Mouse (Mus musculus) heart, adult 11 months (tissue): ENCODE data around the gene Arid5a.

Experiments used
- DNase-seq: peaks from one replicate; pipeline ENCODE4 v3.0.0; 2022

Arid5a gene

DNA sequence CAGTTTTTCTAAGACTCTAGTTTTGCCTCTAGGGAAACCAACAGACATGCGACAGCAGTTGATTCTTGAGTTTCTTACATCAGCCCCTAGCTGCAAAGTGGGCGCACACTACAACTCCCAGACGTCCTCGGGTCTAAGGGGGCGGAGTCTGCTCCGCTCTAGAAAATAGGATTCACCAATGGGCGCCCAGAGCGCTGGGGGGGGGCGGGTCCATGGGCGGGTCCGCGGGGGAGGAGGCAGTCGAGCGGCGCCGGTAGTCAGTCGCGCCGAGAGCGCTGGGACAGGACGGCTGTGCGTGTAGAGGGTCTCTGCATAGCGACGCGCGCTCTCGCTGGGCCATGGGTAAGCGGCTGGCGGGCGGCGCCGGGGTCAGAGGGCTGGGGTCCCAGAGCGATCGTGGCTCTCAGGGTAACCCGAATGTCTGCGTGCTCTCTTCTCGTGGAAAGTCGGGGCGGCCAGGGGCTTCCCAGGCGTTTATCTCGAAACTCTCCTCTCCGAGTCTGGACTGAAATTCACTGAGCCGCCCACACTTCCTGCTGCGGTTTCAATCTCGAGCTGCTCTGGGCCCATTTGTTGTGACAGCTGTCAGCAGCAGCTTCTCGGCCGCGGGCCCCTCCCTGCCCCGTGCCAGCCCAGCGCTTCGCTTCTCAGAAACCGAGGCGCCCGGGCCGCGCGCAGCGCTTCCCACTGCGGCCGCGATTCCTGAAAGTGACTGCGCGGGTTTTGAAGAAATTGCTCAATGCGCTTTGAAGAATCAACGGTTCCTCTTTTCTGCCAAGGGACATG is at the start of gene Arid5a:
Arid5a (plus strand) TSS at position 239 of the 786 bp plus-strand sequence.
- peak; percentile 99 for DNase-seq

DNA sequence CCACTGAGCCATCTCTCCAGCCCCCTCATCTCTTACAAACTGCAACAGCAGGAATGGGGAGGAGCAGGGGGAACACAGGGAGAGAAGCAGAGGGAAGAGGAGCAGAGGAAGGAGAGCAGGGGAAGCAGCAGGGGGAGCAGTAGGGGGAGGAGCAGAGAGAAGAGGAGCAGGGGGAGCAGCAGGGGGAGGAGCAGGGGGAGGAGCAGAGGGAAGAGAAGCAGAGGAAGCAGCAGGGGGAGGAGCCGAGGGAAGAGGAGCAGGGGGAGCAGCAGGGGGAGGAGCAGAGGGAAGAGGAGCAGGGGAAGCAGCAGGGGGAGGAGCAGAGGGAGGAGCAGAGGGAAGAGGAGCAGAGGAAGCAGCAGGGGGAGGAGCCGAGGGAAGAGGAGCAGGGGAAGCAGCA is 48.9 kb upstream of the Arid5a start:
- no peak for DNase-seq

DNA sequence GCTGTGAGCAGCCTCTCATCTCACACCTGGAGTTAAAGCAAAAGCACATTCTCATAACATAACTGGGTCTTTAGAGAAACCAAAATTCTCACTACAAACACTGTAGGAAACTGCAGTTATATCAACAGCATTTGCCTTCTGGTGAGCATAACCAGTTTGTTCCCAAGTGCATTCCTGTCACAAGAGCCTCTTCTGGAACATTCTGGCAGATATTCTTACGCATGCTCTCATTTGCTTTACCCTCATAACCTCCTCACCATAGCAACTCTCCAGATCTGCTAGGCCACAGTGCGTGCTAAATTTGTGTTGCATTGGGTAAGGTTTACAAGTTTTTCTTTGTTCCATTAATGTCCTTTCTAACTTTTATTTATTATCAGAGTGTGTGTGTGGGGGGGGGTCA is 48.3 kb upstream of the Arid5a start:
- no peak for DNase-seq

DNA sequence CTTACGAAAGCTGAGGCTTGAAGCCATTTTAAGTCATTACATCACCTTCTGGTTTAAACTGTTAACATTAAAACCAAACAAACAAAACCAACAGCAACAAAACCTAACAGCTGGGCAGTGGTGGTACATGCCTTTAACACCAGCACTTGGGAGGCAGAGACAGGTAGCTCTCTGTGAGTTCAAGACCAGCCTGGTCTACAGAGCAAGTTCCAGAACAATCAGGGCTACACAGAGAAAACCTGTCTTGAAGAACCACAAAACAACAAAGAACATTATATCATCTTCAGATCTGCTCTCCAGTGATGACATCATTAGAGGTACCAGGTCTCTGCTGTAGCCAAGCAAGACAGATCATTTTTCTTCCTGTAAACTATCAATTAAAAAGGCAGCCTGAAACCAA is 47.1 kb upstream of the Arid5a start:
- DNase-seq, result peak; percentile 70

DNA sequence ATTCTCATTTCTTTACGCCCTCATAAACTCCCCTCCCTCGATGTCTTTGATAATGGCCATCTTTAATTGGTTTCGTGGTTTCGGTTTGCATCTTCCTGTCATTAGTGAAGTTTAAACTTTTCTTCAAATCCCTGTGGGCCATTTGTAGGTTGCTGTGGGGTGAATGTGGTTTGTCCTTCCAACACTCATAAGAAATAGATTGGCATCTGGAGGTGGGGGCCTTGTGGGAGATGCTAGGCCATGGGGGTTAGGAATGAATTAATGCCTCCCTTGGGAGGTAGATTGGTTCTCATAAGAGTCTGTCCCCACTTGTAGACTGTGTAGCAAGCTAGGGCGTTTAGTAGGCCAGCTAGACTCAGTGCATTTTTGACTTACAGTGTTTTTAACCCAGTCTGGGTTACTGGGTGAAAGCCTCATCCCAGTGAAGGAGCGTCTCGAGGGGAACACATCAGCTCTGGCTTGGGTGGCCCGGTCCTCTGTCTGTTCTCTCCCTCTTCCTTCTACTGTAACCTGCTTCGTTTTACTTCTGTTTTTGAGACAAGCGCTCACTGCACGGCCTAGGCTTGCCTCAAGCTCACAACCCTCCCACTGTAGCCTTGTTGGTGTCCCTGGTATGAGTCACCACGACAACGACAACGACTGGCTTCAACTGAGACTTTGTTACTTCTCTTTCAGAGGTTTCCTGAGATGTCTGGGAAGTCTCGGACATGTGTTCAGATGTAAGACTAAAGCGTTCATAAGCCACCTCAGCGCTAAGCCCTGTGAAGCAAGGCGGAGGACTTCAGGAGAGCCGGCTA is 45.6 kb upstream of the Arid5a start:
- peak; percentile 97 for DNase-seq

DNA sequence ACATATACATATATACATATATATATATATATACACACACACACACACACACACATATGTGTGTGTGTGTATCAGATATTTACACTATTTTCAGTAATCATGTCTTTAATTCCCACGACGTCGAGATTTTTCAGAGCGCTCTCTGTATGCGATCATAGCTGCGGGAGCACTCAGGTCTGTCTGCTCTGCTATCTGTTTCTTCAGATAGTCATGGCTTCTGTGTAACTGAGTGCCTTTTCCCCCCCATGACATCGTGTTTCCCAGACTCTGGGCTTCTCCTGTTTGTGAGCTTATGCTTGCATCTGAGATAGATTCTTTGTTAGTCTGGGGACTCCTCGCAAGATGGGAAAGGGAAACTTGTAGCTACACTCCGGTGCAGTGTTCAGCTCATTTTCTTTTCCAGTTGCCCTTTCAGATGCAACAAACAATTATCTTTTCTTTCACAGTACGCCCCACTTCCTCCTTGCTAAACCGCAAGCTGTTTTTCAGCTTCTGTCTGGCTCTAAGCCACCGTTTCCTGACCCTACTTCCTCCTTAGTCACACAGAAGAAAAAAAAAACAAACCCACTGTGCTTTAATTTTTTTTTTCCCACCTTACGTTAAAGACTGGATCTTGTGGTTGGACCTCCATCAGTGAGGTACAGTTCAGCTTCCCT is 43.6 kb upstream of the Arid5a start:
- DNase-seq, result peak; percentile 98

DNA sequence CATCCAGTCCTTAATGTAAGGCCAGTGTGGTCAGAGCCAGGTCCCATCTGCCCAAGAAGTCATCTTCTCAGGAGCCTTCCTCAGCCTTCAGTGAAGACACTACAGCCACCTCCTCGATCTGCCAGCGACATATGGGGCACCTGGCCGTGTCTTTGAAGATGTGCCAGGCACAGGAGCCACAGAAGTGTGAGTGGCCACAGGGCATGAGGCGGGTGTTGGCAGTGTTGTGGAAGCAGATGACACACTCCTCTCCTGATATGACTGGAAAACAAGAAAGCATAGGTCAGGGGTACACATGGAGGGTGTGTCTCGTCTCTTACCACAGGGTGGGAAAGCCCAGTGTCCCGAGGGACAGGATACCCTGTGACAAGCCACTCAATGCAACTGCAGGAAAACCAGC is 41.2 kb upstream of the Arid5a start:
- no peak for DNase-seq

DNA sequence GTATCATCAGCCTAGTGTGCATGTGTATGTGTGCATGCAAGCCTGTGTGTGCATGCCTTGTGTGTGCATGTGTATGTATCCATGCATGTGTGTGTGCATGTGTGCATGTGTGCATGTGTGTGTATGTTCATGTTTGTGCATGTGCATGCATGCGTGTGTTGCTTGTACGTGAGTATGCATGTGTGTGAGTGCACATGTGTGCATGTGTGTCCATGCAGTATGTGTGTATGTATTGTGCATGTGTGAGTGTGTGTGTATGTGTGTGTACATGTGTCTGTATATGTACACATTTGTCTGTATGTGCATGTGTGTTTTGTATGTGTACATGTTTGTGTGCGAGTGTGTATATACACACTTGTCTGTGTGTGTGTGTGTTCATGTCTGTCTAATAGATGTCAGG is 39.9 kb upstream of the Arid5a start:
- no peak for DNase-seq

DNA sequence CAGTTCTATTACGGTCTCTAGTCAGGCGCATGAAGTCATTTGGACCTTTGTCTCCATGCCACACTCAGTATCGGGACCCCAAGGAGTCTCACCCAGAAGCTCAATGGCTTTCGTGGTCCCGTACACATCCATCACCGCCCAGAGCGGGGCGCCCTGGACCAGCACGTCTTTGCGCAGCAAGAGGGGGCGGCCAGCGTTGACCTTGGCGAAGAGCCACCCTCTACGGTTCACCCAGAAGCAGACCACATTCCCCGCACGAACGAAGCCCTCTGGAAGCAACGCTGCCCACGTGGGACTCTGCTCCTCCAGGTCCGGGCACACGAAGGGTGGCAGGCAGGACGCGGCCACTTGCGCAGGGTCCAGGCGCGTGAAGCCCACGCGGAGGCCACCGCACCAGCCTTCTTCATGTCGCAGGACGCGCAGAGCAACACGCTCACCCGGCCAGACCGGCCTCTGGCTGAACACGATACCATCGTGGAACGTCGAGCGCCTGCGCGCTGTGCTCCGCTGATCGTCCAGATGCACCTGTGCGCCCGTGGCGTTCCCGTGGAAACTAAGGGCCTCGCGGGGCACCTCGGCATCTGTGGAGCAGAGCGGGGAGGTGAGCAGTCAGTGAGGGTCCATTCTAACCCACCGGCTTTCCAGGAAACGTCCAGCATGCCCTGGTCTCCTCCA is 38.3 kb upstream of the Arid5a start:
- DNase-seq, result no peak

DNA sequence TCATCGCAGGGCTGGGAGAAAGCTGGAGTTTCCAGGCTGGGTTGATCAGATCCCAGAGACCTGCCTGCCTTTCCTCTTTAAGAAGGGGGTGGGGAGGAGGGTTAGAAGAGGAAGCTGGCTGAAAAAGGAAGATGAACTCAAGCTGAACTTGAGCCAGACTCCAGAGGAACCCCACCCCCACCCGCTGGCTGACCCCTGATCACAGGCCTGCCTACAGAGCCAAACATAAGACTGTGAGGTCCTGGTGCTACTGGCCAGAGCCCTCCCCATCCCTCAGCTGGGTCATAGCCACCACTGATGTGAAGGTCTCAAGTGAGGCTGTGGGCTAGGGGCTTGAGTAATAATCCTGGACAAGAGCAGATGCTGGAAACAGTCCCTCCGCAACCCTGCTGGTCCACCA is 36.9 kb upstream of the Arid5a start:
- DNase-seq, result peak; percentile 98

DNA sequence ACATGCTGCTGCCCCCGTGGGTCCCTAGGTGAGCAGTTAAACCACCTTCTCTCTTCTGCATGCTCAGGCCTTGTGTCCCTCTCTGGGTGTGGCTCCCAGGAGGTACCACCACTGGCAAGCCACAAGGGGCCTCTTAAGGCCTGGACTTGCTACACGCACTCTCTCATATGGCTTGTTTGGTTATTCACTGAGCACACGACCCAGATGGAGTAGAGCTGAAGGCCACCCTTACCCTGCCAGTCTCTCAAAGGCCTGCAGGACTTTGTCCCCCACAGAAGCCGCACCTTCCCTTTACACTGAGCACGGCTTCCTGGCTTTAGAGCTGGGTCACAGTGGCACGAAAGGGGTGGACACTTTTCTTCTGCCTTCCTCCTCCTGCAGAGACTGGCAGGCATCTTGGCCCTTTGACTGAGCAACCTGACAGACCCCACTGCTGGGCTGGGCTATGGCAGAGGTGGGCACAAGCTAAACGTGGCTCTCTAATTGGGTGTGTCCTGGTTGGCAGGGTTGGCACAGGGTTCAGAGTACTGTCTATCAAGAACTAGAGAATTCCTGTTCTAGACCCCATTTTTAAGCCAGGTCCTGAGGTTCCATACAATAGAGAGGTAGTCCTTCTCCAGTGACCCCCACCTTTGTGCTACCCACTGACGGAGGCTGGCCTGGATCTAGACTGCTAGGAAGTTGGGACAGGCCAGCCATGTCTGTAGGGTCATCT is 35.9 kb upstream of the Arid5a start:
- DNase-seq, result peak; percentile 90

DNA sequence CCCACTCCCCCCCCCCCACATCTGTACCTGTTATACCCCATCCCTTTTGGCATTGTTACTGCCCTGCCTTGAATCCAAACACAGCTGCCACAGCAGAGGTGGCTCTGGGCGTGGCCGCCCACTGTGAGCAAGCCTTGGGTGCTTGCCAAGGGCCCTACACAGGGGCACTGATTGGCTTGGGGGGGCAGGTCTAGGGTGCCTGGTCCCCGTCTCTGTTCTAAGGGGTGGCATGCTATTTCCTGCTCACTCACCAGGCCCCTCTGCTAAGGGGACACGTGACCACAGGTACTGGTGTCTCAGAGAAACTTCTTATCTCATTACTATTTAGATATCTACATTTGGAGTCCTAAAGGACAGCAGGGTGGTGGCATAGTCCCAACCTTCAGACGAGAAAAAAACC is 35.0 kb upstream of the Arid5a start:
- DNase-seq, result peak; percentile 97

DNA sequence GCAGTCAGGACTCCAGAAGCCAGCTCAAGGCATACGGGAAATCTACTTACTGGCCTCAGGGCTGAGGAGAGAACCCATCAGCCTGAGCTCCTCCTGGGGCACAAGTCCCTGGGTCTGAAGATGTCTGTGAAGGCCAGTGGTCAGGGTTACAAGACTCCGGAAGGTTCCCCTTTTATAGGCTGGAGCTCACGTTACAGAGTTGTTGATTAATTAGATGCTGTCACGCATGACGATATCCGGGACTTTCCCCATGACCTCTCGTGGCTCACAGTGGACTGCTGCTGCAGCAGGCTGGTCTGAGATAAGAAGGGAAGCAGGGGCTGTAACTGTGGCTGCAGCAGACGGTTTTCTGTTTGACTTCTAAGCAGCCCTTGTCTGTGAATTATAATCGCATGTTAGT is 34.2 kb upstream of the Arid5a start:
- peak; percentile 98 for DNase-seq

DNA sequence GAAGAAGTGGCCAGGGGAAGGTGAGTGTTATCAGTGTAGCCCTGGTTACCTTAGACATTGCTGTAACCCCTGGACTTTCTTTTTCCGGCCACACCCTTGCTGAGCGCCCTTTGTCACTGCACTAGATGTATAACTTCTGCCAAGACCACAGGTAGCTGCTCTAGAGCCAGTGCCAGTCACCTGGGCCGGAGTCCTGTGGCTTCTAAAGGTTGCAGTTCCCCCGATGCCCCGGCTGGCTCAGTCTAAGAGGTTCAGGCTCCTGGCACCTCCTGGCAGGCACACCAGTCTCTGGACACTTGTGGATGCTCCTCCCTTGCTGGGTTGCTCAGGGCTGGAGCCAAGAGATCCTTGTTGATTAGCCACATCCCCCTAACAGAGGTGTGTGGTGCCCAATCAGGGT is 33.1 kb upstream of the Arid5a start, which contains the start of gene Neurl3:
Neurl3 (minus strand) TSS at position 225 of the 400 bp plus-strand sequence.
- peak; percentile 84 for DNase-seq

DNA sequence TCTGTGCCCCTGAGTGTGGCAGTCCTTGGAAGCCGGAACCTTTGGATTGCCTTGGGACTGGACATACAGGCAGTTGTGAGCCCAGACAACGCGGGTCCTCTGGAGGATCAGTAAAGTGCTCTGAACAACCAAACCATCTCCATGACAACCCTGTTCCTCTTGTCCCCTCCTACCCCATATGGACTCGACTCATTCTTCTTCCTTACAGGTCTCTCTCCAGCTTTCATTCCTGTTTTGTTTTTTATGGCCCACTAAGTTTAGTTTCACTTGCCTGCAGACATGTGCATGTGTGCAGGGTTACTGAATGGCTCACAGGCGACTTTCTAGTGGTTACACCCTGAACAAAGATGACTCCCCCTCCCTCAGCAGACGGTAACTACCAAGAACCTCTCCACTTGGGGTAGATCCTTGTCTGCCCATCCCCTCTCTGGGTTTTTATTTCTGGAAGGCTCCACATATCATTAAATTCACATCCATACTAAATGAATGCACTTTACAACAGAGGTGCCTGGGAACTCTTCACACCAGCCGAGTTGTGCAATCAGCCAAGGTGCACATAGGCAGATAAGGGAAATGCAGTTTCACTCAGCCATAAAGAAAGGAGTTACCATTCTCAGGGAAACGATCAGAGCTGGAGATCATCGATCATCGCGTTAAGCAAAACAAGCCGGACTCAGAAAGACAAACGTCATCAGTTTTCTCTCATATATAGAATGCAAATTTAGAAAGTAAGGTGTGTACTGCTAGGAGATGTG is 31.7 kb upstream of the Arid5a start:
- no peak for DNase-seq

DNA sequence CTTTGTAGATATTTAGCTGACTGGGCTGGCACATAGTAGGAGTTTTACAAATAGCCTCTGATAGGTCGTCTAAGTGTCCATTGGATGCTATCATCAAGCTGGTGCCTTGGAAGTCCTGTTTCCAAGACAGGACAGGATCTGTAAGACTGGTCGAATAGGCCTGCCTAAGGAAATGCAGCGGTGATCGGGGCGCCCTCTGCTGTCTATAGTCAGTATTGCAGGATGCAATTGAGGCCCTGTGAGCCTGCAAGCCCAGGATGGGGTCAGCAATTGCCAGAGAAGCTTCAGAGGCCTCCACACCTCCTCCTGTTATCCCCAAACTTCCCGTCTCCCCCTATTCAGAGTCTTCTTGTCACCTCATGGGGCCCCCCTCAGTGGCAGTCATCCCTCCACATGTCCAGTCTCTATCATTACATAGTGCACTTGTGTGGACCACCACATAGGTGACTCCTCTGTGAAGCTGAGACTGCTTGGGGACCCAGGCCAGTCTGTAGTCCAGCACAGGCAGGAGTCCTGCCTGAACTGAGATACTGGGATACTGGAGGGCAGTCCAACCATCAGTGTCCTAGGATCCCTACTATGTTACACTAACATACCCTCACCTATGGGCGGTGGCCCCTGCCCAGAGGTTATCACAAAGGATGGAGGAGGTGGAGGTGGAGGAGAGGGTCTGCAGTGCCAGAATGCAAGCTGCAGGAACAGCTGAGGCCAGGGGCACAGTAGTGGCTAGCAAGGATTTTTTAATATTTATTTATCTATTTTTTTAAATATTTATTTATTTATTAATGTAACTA is 30.1 kb upstream of the Arid5a start:
- peak; percentile 98 for DNase-seq

DNA sequence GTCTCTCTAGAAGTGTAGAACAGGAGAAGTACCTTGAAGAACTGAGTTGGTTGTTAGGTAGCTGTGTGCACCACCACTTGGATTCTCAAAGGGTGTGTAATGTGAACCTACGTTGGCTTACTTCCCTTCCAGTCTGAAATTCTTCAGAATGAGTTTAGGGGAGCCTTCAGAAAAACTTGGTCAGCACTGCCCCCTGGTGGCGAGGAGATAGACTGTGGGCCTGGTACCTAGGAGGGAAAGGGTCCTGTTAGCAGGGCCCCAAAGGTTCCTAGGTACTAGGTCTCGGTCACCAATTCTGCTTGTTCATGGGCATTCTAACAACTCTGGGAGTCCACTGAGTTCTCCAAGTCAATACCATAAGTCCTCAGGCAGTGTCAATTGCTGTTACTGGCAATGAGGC is 28.3 kb upstream of the Arid5a start:
- peak; percentile 95 for DNase-seq

DNA sequence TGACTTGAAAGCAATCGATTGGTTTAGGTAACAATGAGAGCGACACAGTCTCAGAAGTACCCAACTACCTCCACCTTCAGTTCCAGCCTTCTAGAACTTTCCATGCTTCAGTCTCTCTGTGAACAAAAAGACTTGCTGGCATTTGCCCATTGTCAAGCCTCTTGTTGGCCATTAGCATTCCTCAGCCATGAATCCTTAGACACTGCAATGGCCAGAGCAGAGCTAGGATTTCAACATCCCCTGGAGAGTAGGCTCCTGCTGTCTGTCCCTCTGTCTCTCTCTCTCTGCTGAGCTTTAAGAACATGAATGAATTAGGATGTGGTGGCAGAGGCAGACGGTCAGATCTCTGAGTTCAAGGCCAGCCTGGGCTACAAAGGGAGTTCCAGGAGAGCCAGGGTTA is 26.6 kb upstream of the Arid5a start:
- no peak for DNase-seq

DNA sequence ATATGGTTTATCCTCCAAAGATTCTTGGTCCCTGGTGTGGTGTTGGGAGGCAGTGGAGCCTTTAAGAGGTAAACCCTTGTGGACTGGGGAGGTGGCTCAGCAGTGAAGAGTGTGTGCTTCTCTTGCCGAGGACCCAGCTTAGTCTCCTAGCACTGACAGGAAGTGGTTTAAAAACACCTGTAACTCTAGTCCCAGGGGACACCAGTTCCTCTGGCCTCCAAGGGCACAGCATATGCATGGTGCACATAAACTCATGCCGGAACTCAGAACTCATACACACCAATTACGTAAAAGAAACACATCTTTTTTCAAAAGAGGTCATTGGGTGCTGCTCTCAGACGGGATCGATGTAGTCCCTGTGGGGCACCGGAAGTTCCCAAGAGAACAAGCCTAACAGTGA is 25.7 kb upstream of the Arid5a start:
- peak; percentile 88 for DNase-seq

DNA sequence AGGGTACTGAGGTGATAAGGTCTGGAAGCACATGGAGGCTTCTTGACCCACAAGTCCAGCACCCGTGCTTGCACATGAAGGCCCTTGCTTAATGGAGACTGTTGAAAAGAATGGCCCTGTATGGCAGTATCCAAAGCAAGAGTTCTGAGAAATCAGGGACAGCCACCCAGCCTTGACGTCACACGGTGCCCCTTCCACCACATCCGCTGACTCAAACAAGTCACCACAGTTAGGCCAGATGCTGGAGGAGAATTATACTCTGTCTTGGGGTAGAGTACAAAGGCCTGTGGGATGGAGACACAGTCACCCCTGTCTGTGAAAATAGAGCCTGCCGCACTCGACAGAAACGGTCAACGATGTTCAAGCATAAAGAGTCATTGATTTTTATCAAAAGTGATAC is 14.1 kb upstream of the Arid5a start:
- DNase-seq, result no peak

DNA sequence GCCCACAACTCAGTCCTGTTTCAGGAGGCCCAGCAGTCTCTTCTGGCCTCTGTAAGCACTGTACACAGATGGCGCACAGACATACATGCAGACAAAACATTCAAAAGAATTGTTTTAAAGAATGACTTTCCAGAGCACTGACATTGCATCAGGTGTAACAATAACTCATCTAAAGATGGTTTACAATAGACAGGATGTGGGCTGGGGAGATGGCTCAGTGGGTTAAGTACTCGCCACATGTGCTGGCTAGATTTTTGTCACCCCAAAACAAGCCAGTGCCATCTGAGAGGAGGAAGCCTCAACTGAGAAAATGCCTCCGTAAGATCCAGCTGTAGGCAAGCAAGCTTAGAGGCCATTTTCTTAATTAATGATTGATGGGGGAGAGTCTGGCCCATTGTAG is 13.1 kb upstream of the Arid5a start:
- no peak for DNase-seq
